Mouse (Mus musculus) 3T3-L1 (cell line): ENCODE results near the gene Lgals8.
A peak's percentile ranks its signal among the peaks of the same experiment; 100 is the strongest.
"Not testable (repeated sequence)": the region's sequence is repeated elsewhere in the genome, so short reads cannot be mapped to it uniquely, and the experiment has no call there.

Experiments used
- DNase-seq: peaks from one replicate; pipeline ENCODE4 v3.0.0-alpha.2; 2015; ENCODE audit warnings: low read depth, low spot score

Lgals8 gene

GRCm38 (mm10) chr13:12464844-12465243 lies at the start of gene Lgals8:
Gene Lgals8 (minus strand): TSS chr13:12464944.
- no peak for DNase-seq

GRCm38 (mm10) chr13:12511189-12511965 lies 46.6 kb upstream of the Lgals8 start:
- DNase-seq: no peak

- no peak for DNase-seq
These were observed 45.3 kb upstream of the Lgals8 start for GRCm38 (mm10) chr13:12510032-12510431.

GRCm38 (mm10) chr13:12507426-12507825 lies 42.7 kb upstream of the Lgals8 start:
- DNase-seq: no peak

- no peak for DNase-seq
These were observed 40.6 kb upstream of the Lgals8 start for GRCm38 (mm10) chr13:12505359-12505758.

GRCm38 (mm10) chr13:12503238-12503751 lies 38.6 kb upstream of the Lgals8 start:
- no peak for DNase-seq

- no peak for DNase-seq
These were observed 38.0 kb upstream of the Lgals8 start for GRCm38 (mm10) chr13:12502665-12503237.

- DNase-seq: no peak
These were observed 34.4 kb upstream of the Lgals8 start for GRCm38 (mm10) chr13:12499107-12499506.

GRCm38 (mm10) chr13:12497809-12498208 lies 33.1 kb upstream of the Lgals8 start:
- DNase-seq: no peak

GRCm38 (mm10) chr13:12494750-12495149 lies 30.0 kb upstream of the Lgals8 start:
- no peak for DNase-seq

- DNase-seq: no peak
These were observed 27.8 kb upstream of the Lgals8 start for GRCm38 (mm10) chr13:12492515-12492914.

GRCm38 (mm10) chr13:12485640-12486039 lies 20.9 kb upstream of the Lgals8 start:
- no peak for DNase-seq

- DNase-seq: peak; percentile 34
These were observed 20.5 kb upstream of the Lgals8 start for GRCm38 (mm10) chr13:12485197-12485596.

GRCm38 (mm10) chr13:12479802-12480201 lies 15.1 kb upstream of the Lgals8 start:
- no peak for DNase-seq

- no peak for DNase-seq
These were observed 13.6 kb upstream of the Lgals8 start for GRCm38 (mm10) chr13:12478301-12478700.

- DNase-seq: no peak
These were observed 12.1 kb upstream of the Lgals8 start for GRCm38 (mm10) chr13:12476886-12477285.

- DNase-seq: no peak
These were observed 10.5 kb upstream of the Lgals8 start for GRCm38 (mm10) chr13:12475239-12475638.

- DNase-seq: peak; percentile 83
These were observed 9.1 kb upstream of the Lgals8 start for GRCm38 (mm10) chr13:12473724-12474378.

- peak; percentile 48 for DNase-seq
These were observed 3.7 kb upstream of the Lgals8 start for GRCm38 (mm10) chr13:12468488-12468887.

GRCm38 (mm10) chr13:12464159-12464558 lies 585 bp downstream of the Lgals8 start:
- not testable (repeated sequence) for DNase-seq

- DNase-seq: no peak
These were observed 2.1 kb downstream of the Lgals8 start for GRCm38 (mm10) chr13:12462623-12463022.

GRCm38 (mm10) chr13:12461730-12462119 lies 3.0 kb downstream of the Lgals8 start:
- peak; percentile 56 for DNase-seq
